Mouse (Mus musculus): ENCODE data around the gene Plcl2. TPM values are rescaled to one million over a fixed set of nuclear protein-coding genes. Genes with fewer than 3 reads are reported as not detected.

Plcl2 gene
- total and polyA plus RNA-seq, 3 experiments, result 23.6 to 83.7 TPM; not detected in 1

GRCm38 (mm10) chr17:50470432-50471078 is 38.6 kb upstream of the Plcl2 start:
- peak; percentile 59; the same call in 1 of the 2 replicates for TF ChIP-seq MYC (IDR thresholded peaks at IDR 0.05; ENCODE audit: low read depth, low read length)
- TF ChIP-seq POLR2A (IDR thresholded peaks at IDR 0.05; ENCODE audit: control insufficient read depth in 1 of 2, insufficient read depth in 1 of 2, low read depth in 1 of 2, low read length in 2 of 2, poor library complexity in 1 of 2), result peak in 1 of 2 experiments; percentile 66; a peak in 3 of 4 replicates
- peak; percentile 96 for TF ChIP-seq ZNF384 (IDR thresholded peaks at IDR 0.05; ENCODE audit: low read depth, low read length)
- no peak for TF ChIP-seq UBTF (IDR thresholded peaks at IDR 0.05; ENCODE audit: borderline replicate concordance, insufficient read depth, low read depth, low read length)
- TF ChIP-seq CHD2 (IDR thresholded peaks at IDR 0.05; ENCODE audit: low read length), result no peak
- TF ChIP-seq ZC3H11A (IDR thresholded peaks at IDR 0.05; ENCODE audit: low read depth, low read length), result no peak
- 0 out of 2 replicates have a peak, but pooled peaks have one; percentile 38 for TF ChIP-seq TBP (IDR thresholded peaks at IDR 0.05; ENCODE audit: low read depth, low read length)
- TF ChIP-seq RAD21 (IDR thresholded peaks at IDR 0.05; ENCODE audit: low read depth, low read length), result no peak
- TF ChIP-seq USF1 (IDR thresholded peaks at IDR 0.05; ENCODE audit: low read depth, low read length), result no peak
- no peak for TF ChIP-seq TAL1 (IDR thresholded peaks at IDR 0.05; ENCODE audit: low read length)
- peak; percentile 98 for TF ChIP-seq ETS1 (IDR thresholded peaks at IDR 0.05; ENCODE audit: low read depth, low read length)
- 0 out of 2 replicates have a peak, but pooled peaks have one; percentile 23 for TF ChIP-seq ELF1 (IDR thresholded peaks at IDR 0.05; ENCODE audit: low read depth, low read length)
- no peak for TF ChIP-seq GABPA (IDR thresholded peaks at IDR 0.05; ENCODE audit: low read depth, low read length)
- TF ChIP-seq SMC3 (IDR thresholded peaks at IDR 0.05; ENCODE audit: low read depth, low read length), result 0 out of 2 replicates have a peak, but pooled peaks have one; percentile 1
- TF ChIP-seq HCFC1 (IDR thresholded peaks at IDR 0.05; ENCODE audit: low read depth, low read length), result peak; percentile 56; the same call in 1 of the 2 replicates
- peak; percentile 77 for TF ChIP-seq RCOR1 (IDR thresholded peaks at IDR 0.05; ENCODE audit: low read depth, low read length)
- TF ChIP-seq ZKSCAN1 (IDR thresholded peaks at IDR 0.05; ENCODE audit: low read depth, low read length), result peak; percentile 39; the same call in 1 of the 2 replicates
- TF ChIP-seq MEF2A (IDR thresholded peaks at IDR 0.05; ENCODE audit: extremely low read depth, insufficient replicate concordance, low read depth, low read length, poor library complexity, severe bottlenecking), result no peak
- TF ChIP-seq ZMIZ1 (IDR thresholded peaks at IDR 0.05; ENCODE audit: low read depth, low read length), result no peak
- TF ChIP-seq USF2 (IDR thresholded peaks at IDR 0.05; ENCODE audit: borderline replicate concordance in 1 of 2, insufficient read depth in 1 of 2, low read depth in 1 of 2, low read length in 2 of 2), result no peak
- no peak for TF ChIP-seq EP300 (IDR thresholded peaks at IDR 0.05; ENCODE audit: low read depth in 1 of 2, low read length in 2 of 2)
- TF ChIP-seq MAX (IDR thresholded peaks at IDR 0.05; ENCODE audit: low read length), result peak; percentile 14; the same call in 1 of the 2 replicates
- no peak for TF ChIP-seq KAT2A (conservative IDR thresholded peaks at IDR 0.05; ENCODE audit: low read depth, low read length)
- peak; percentile 19; the same call in 1 of the 2 replicates for TF ChIP-seq NELFE (IDR thresholded peaks at IDR 0.05; ENCODE audit: low read depth, low read length)
- peak; percentile 52; the same call in 1 of the 2 replicates for TF ChIP-seq BHLHE40 (IDR thresholded peaks at IDR 0.05; ENCODE audit: borderline replicate concordance, low read depth, low read length)

More at GRCm38 (mm10) chr17:50470432-50471078, 38.6 kb upstream of the Plcl2 start:
- peak; percentile 89 for DNase-seq (ENCODE audit: low read depth, low spot score)
- Histone ChIP-seq H3K79me2 (ENCODE audit: control insufficient read depth, insufficient read depth, low read length, poor library complexity) (no peaks in the 10 kb centered on the region; the same call in 1 of the 2 replicates), H3K4me1 (ENCODE audit: control insufficient read depth in 1 of 2, insufficient read depth in 2 of 2, low read length in 2 of 2) (peaks cover 0 to 8% of the 10 kb centered on the region in 2 experiments; a peak in 3 of 4 replicates), H3K36me3 (ENCODE audit: control insufficient read depth in 1 of 2, insufficient read depth in 2 of 2, low read length in 2 of 2) (peaks cover 0 to 7% of the 10 kb centered on the region in 2 experiments; a peak in 2 of 4 replicates), H3K9me3 (replicated peaks; ENCODE audit: insufficient read depth, low read length) (no peaks in the 10 kb centered on the region), H3K27ac (ENCODE audit: control insufficient read depth, low read depth, low read length) (peak overlapping the region; percentile 98), H3K27me3 (ENCODE audit: control insufficient read depth in 1 of 2, insufficient read depth in 2 of 2, low read length in 2 of 2) (no peaks in the 10 kb centered on the region), H3K9ac (ENCODE audit: control insufficient read depth, low read depth, low read length, poor library complexity, severe bottlenecking) (peak overlapping the region; percentile 87), H3K4me3 (ENCODE audit: control insufficient read depth in 1 of 2, insufficient read depth in 1 of 2, low read depth in 2 of 2, low read length in 2 of 2) (peak overlapping the region; percentile 82 to 84)

Data from MEL (cell line).